Mouse (Mus musculus) megakaryocyte-erythroid progenitor cell, adult 5-6 weeks (primary cell): Measurements from ENCODE around the gene Grid2. TPM values are rescaled to one million over a fixed set of nuclear protein-coding genes. Genes with fewer than 3 reads are reported as not detected.

Experiments used
- ATAC-seq: replicated peaks from 2 replicates; pipeline ENCODE4 v1.8.0; 2016; ENCODE audit warnings: mild to moderate bottlenecking, inconsistent platforms; ENCODE audit not compliant: severe bottlenecking, poor library complexity, low FRiP score, low TSS enrichment
- total RNA-seq, 2 experiments: library from RNA; stranded (forward) in 1 of 2; stranded (reverse) in 1 of 2; fragments of 200-1000, 215-1000 nt in 1 of 2; fragments of >200 nt in 1 of 2; fragmentation: Nextera tagmentation in 1 of 2; gene quantifications; 2 replicates each; pipeline ENCODE4 v1.2.3; 2014 to 2017

The Grid2 gene
- total RNA-seq (2014; fragmentation: Nextera tagmentation) = not detected in 2 replicates
- not detected in 2 replicates for total RNA-seq (2017)

- no peak for ATAC-seq
Measured at GRCm38 (mm10) chr6:63255826-63256555, at the start of gene Grid2. TSS of gene Grid2 (plus strand) at chr6:63255876.

DNA sequence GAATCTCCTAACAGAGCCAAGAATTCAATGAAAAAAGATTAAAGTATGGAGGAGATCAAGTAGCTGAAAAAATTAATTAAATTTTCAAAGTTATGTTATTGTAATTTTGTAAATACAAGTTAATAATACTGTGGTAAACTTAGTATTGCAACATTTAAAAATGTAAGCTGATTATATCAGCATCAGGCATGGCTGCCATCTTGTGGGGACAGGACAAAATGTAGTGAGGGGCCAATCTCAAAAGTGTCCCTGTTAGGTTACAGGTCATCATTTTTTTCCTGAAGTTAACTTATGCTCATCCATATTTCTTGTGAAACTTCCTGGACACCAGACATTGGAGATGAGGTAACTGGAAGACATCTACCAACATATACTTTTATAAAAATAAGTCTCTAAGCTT is 4.9 kb upstream of the Grid2 start:
- ATAC-seq = no peak

GRCm38 (mm10) chr6:63256556-63257405 is 1.1 kb downstream of the Grid2 start:
- ATAC-seq = no peak

- ATAC-seq = no peak
Measured at GRCm38 (mm10) chr6:63257406-63257845, 1.8 kb downstream of the Grid2 start.

DNA sequence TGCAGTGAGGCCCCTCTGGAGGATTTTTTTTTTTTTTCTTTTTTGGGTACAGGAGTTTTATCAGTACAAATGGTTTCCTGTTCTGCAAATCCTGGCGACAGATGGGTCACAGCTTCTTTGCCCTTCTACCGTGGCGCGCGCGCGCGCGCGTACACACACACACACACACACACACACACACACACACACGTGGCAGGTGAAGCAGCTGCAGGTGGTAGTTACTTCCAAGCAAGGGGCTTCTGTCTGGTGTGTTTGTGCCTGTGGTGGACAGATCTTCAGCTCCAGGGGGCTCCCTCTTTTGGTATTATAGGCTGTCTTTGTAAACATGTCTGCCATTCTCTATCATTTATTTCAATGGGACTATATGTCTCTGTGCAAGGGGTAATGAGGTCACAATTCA is 2.2 kb downstream of the Grid2 start:
- ATAC-seq = no peak

- no peak for ATAC-seq
Measured at GRCm38 (mm10) chr6:63259764-63260163, 4.1 kb downstream of the Grid2 start.

DNA sequence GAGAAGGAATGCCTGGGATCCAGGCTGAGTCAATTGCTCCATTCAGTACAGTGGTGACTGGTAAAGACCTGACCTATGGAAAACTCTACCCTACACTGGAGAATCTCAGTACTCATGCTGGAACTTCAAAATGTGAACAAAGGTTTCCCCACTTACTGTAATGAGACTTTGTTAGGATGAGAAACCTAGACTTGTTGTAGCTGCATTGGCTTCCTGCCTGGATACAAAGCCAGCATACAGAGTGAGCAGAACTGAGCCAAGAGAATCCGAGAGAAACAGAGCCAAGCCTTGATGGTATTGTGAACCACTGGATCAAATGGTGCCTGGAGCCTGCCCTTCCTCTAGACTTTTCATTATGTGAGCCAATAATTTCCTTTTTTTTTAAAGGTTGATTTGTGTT is 28.7 kb downstream of the Grid2 start:
- ATAC-seq = no peak

- no peak for ATAC-seq
Measured at GRCm38 (mm10) chr6:63342438-63343004, 86.8 kb downstream of the Grid2 start.

DNA sequence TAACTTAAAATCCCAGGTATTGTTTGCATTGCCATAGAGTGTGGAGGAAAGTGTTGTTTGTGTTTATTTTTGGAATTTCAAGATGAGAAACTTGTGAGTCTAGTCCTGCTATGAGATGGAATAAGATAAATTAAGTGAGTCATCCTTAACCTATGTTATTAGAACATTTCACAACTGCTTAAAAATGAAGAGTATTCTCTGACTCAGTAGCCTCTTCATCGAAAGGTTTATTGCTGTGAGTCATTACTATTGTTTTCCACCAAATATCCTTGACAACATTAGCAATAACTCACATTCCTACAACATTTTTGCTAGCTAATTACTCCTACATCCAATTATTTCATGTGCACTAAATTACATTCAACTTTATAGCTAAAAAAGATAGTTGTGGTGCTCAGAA is 91.3 kb downstream of the Grid2 start:
- no peak for ATAC-seq

DNA sequence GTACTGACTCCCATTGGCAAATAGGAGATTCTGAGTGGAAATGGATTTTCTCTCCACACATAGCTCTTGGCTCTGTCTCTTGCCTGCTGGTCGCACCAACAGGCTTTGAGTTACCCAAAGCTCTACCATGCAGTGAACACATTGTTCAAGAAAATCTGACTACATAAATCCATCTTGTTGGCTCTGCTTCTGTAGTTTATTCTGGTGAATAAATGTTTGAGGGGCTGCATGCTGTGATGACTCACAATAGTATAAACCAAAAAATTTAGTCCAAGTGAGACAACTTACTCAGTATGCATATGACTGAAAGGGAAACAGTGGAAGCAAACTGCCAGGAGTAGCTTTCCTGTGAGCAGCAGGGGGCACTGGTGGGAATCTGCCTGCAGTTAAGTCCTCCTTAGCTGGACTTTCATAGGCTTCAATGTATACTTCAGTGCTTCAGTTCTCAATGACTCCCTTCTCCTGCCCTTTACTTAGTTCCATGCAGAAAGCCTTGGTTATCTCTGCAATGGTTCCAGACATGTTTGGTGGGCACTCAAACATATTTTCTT is 125.5 kb downstream of the Grid2 start:
- no peak for ATAC-seq

DNA sequence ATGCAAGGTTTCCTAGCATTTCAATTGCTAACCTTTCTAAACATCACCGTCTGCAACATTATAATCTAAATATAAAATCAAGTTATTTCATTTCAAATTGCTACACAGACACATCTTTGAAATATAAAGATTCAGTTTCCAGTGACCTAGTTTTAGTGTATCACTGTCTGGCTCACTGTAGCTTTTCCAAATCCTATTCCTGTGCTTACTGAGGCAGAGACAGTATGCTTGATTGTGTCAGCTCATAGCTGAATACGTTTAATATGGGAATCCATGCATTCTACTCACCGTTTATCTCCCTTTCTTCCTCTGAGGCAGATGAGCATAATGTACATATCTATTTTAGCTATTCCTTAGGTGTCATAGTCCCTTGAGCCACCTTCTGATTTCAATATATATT is 146.0 kb downstream of the Grid2 start:
- ATAC-seq = no peak

DNA sequence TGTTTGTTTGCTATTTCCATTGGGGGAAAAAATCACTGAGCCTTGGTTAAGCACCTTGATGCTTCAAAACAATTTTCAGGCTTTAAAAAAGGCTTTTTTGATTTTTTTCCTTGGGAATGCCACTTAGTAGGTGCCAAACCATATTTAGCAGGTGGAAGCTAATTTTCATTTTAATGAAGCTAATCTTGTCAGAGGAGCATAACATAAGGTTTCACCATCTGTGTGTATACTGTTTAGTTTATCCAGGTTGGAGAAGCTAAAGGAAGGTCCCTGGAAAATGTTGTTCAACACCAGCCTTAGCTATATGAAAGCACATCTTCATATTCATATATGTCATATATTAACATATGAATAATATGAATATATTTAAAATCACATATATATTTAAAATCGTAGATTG is 161.9 kb downstream of the Grid2 start:
- ATAC-seq = no peak

DNA sequence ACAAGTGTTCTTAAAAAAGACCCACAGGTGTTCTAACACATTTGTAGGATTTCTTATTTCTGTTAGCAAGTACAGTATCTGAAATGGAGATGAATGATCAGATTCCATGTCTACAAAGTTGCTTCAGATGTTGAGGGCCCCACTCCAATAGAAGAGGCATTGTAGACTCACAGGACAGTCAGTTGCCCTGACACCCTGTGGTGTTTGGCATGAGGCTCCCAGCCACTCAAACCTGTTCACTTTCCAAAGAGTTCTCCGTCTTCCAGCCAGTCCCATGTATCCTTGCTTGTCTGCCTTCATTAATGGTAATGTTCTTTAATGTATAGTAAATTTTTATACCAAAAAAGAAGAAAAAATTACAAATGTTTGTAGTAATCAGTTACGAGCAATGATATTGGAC is 177.1 kb downstream of the Grid2 start:
- ATAC-seq = no peak

GRCm38 (mm10) chr6:63448175-63448574 is 192.5 kb downstream of the Grid2 start:
- no peak for ATAC-seq

- ATAC-seq = no peak
Measured at GRCm38 (mm10) chr6:63482141-63482540, 226.5 kb downstream of the Grid2 start.

DNA sequence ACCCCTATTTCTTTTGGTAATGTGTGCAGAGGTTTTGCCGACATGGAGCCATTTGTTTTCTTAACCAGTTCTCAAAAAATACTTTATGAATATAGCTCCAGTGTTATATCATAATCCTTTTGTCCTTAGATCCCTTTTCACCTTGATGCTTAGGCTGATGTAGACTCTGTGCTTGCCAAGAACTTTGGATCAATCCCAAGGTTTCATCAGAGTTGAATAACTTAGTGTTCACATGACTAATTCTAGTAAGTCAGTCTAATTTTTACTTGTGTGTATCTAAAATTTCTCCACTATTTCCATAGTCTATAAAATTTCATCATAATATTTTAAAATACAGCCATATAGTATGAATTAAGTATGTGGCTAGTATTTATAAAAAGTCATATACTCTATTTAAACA is 259.3 kb downstream of the Grid2 start:
- no peak for ATAC-seq

- ATAC-seq = no peak
Measured at GRCm38 (mm10) chr6:63515957-63516356, 260.3 kb downstream of the Grid2 start.

GRCm38 (mm10) chr6:63531751-63532150 is 276.1 kb downstream of the Grid2 start:
- ATAC-seq = no peak

DNA sequence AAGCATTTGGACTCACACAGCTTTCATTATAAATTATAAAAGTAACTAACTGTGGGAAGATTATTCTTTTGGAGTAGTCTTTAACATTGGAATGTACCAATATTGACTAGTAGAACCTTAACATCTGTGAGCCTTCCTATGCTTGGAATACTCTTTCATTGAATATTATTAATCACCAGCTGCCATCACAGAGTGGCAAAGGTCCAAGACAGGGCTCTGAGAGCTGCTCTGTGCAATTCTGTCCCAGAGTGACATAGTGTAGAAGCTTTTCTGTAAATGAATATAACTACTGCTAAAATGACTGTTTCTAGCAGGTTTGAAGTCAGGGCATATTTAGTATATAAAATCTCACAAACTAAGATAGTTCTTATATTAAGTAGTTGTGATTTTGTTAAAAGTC is 277.2 kb downstream of the Grid2 start:
- ATAC-seq = no peak

GRCm38 (mm10) chr6:63547741-63548140 is 292.1 kb downstream of the Grid2 start:
- ATAC-seq = no peak
